Mouse (Mus musculus) layer of hippocampus, postnatal 14 days (tissue): ENCODE results near the gene Sfxn2. TPM values are rescaled to one million over a fixed set of nuclear protein-coding genes. Genes with fewer than 3 reads are reported as not detected.
A peak's percentile ranks its signal among the peaks of the same experiment; 100 is the strongest.

ENCODE experiments used
- DNase-seq, 2 experiments: peaks; one replicate each; pipeline ENCODE4 v3.0.0; 2021 to 2022; ENCODE audit warnings: low spot score in 2 of 2, mixed read lengths in 1 of 2
- long read RNA-seq, 2 experiments: library from polyadenylated mRNA; stranded (forward); transcript quantifications; one replicate each; pipeline ENCODE4 v2.0.0; 2021
- total RNA-seq, 2 experiments: library from RNA; stranded (reverse); gene quantifications; 2 replicates each; pipeline ENCODE4 v1.2.3; 2021

The Sfxn2 gene
- total RNA-seq, result 1 to 10 TPM; 8.2 to 8.3 TPM
- long read RNA-seq, experiment 1, partial matches to known transcripts, result 1 of 4 reads
- long read RNA-seq, experiment 1, other reads (novel, unspliced or antisense), result 2 of 4 reads
- long read RNA-seq, experiment 2, partial matches to known transcripts, result 1 of 3 reads
- long read RNA-seq, experiment 2, other reads (novel, unspliced or antisense), result 2 of 3 reads

DNA sequence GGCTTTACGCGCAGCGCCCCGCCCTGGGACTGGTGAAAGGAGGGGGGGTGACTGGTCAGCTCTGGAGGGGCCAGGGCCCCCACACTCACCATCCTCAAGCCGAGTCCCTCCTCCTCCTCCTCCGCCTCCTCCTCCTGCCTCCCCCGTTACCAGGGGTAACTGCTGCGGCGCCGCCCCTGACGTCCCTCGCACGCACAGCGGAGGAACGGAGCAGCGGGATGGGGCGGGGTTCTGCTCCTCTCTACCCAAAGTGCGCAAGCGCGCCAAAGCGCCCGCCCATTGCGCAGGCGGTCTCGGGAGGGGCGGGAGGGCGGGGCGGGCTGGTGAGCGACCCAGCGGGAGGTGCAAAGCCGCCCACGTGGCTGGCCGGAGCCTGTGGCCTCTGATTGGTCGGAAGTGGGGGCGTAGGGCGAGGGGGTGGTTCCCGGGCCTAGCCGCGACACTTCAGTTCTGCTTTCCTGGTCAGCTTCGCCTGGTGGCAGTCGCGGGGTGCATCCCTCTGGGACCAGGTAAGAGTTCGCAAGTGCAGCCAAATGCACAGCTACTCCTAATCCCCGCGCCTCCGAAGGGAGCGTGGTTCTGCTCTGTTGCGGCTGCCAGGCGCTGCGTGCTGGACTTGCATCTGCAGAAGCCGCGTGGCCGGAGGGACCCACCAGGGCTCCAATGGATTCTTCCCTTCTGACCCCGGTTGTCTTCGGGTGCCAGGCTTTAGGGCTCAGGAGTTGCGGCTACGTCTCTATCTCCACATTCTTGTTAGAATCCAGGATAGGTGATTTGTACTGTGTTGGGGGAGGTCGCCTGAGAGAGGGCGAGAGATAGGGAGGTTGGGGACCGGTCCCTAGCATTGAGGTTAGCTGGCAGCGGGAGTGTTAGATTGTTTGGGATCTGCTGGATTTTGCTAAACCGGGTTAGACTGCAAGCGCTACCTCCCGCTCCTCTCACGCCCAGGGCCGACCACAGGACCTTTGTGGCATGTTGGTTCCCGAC lies at the start of gene Sfxn2, which contains the start of gene Arl3:
TSS of gene Sfxn2 (plus strand) at position 415 of the 987 bp plus-strand sequence.
TSS of gene Arl3 (minus strand) at position 248 of the 987 bp plus-strand sequence.
- DNase-seq, result peak; percentile 91 to 95

DNA sequence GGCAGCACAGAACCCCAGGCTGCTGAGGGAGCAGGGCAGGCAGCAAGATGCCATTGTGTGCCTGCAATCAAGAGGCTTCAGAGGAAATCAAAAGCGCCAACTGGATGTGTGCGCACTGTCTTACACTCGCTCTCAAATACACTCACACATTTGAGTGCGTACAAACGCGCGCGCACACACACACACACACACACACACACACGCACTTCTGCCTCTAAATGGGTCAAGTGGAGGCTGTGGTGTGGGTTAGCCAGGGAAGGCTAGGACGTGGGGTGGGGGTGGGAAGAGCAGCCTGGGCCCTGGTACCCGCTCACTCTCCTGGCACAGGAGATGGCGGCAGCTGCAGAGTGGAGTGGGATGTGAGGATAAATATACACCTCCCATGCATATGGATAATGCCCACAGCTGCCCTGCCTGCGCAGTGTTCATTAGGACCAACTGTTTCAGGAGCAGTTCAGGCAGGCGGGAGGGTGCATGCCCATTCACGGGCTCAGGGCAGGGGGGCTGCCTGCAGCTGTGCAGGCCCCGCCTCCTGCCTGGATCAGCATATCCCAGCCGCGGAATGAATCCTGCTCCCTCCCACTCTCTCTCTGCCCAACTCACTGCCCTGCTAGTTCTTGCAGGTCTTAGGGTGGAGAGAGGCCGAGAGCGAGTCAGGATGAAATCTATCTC lies 49.5 kb upstream of the Sfxn2 start:
- DNase-seq, result peak; percentile 58 to 71

DNA sequence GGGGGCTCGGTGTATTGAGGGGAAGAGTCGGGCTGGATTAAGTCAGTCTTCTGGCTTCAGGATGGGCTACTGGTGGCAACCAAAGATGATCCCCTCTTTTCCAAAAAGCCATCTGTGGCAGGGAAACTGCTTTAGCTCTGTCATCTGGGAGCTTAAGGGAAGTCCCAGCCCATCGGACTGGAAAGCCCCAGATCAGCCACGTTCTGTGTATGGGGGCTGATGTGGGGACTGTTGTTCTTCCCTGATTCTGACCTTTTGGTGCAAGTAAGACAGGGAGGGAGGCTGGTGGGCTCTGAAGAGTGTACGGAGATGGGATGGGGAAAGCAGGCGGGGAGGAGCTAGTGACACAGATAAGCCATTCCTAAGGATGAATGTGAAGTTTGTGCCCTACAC lies 49.0 kb upstream of the Sfxn2 start:
- no peak for DNase-seq

DNA sequence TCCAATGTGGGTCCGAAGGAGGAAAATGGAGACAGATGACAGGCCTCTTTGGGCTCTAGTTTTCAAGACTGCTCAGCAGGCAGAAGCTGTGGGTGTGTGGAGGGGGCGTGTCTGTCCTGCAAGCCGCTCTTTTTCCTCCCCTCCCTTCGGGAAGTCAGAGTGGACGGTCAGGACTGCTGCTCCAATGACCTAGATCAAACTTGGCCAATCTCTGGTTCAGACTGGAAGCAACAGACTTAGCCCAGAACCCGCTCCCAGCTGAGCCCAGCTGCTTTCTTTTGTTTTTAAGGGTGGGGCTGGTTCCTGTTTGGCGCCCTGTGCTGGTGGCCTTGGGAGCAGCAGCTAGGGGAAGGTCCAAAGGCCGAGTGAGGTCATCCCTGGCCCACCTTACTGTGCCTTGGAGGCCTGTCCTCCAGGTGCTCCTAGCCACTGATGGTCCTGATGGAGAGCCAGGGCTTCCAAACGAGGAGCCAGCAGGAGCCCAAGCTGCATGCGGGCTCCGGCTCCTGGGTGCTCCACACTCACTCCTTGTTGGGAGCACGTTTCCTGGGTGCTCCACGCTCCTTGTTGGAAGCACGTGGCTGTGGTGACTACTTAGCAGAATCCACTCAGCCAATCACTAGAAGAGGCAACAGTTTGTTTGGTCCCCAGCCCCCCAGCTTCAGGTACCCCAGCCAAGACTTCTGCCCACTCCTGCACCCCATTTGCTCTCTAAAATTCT lies 48.4 kb upstream of the Sfxn2 start:
- no peak for DNase-seq

DNA sequence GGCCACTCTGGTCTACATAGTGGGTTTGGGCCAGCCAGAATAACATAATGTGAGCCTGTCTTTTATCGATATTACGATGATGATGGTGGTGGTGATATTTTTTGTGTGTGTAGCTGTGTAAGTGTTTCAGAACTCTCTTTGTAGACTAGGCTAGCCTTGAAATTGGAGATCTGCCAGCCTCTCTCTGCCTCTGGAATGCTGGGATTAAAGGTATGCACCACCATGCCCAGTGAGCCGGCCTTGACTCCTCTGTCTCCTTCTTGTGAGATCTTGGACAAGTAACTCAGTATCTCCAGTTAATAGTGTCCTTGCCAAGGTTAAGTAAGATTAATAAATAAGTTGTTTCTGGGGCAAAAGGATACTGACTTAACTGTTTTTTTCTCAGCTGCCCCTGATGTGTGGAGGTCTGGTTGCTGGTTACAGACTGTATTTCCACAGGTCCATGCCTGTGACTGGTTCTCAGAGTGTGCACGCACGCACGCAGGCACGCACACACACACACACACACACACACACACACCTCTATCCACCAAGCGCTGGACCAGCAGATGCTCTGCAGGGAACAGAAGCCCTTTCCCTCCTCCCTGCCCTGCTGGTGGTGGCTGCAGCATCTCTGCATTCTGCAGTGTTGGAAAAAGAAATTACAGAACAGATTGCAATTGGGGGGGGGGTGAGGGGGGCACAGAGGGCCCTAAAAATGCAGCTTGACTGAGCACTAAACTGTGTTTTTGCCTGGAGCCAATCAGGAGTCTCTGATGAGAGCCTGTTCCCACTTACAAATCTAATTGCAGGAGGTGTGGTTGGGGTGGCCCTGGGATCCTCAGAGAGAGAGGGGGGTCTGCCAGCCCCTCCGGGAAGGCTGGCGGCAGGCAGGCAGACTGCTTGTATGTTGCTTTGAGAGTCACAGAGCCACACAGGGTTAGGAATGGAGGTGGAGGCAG lies 47.2 kb upstream of the Sfxn2 start:
- no peak for DNase-seq

DNA sequence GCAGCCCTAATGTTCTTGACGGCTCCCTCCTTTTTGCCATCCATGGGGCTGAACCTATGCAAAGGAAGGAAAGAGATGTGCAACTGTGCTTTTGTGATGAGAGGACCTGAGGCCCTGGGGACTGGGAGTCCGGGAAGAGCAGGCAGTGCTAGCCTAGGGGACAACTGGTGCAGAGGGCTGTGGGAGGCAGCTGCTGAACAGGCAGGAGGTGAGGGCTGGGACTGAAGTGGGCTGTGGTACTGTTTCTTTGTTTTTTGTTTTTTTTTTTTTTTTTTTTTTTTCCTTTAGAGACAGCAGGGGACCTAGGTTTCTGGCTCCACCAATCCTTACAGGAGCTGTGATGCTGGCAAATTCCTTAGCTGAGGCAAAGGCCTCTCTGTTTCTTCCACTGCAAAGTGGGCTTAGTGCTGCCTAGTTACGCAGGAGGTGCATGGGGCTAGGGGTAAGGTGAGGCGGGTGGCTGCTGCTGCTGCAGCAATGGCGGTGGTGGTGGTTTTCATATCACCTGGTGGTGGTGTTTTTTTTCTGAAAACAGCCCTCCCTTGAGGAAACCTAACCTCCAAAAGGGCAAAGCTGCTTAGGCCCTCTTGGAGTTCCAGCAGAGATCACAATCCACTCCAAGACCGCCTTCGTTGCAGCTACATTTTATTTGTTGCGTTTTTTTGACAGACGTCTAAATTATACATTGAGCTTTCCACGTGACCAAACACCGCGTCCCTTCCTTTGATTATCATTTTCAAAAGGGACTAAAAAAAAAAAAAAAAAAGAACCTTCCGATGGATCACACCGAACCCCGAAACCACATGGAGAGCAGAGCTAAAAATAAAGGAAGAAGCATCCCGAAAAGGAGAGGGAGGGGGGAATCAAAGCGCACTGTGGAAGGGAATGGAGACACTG lies 45.3 kb upstream of the Sfxn2 start:
- no peak for DNase-seq

DNA sequence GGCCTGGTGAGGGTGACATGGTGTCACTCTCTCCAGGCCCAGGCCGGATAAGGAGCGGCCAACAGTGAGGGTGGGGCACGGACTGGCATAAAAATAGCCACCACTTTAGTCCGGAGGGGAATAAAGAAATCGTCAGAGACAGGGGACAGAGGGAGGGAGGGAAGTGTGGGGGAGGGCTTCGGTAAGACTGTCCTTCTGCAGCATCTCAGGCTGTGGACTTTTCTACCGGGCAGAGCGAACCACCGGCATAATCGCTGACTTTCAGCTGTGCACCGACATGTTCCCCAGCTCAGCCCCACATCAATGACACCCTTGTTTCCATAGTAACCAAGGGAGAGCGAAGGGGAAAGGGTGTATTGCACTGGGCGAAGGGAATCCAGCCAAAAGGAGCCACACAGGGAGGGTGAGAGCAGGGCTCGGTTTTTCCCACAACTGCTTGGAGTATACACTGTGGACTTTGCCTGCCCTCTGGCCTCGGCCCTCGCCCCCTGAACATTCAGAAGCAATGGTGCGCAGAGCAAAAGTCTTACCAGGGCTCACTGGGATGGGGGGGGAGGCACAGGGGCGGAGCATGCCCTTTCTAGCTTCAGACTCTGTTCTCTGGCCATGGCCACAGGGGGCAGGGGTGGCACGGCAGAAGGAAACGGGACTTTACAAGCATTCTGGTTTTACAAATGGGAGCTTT lies 44.5 kb upstream of the Sfxn2 start:
- DNase-seq, result peak in 1 of 2 experiments; percentile 67

DNA sequence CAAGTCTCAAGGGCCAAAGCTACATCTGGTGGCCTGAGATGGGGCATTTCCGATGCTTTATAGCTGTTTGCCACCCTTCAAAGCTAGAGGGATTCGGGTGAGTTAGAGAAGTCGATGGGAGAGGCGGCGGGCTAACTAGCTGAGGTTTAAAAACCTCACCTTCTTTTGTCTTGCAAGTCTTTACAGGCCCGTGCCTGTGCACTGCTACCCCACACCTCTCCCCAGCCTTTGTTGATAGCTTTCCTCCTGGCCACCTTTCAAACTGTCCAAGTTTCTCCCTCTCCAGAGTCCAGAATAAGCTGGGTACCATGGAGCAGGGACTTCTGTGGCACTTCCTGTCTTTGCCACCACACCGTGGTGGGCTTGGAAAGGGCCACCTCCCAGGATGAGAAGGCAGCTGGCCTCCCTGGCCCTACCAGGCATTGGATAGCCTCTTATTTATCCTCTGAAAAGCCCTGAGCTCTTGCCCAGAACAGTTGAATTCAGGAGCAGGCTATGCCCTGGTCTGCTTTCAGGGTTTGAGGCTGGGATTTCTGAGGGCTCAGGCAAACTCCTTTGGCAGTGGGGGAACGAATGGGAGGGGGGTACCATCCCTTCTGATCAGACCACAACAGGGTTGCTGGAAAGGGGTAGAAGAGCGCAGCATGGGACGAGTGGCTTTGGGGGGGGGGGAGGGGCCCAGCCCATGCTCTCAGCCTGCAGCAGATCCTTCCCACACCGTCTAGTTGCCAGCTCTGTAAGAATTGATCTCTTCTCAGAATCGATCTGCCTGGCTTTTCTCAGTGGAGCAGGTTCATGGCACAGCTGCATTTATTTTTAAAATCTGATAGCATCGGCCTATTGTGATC lies 43.3 kb upstream of the Sfxn2 start:
- no peak for DNase-seq

DNA sequence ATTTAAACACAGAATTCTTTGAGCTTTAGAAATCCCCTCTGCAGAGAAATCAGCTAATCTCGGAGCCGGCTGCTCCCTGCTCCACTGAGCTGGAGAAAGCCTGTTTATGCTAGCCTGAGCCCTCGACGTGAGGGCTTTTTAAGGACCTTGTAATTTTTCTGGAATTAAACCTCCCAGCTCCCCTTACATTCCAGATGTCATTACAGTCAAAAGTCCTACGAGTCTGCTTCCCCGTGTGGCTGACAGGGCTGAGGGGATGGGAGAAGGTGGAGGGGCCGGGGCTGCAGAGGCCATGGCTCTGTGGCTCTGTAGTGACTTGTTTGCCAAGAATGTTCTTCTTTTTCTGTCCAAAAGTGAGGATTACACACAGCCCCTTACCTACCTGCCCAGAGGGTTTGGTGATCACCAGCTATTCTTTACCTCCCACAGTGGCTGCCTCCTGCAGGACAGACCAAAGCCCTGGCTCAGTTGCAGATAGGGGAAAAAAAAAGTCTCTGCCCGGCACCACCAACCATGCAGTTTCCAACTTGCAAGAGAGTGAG lies 42.6 kb upstream of the Sfxn2 start:
- no peak for DNase-seq

DNA sequence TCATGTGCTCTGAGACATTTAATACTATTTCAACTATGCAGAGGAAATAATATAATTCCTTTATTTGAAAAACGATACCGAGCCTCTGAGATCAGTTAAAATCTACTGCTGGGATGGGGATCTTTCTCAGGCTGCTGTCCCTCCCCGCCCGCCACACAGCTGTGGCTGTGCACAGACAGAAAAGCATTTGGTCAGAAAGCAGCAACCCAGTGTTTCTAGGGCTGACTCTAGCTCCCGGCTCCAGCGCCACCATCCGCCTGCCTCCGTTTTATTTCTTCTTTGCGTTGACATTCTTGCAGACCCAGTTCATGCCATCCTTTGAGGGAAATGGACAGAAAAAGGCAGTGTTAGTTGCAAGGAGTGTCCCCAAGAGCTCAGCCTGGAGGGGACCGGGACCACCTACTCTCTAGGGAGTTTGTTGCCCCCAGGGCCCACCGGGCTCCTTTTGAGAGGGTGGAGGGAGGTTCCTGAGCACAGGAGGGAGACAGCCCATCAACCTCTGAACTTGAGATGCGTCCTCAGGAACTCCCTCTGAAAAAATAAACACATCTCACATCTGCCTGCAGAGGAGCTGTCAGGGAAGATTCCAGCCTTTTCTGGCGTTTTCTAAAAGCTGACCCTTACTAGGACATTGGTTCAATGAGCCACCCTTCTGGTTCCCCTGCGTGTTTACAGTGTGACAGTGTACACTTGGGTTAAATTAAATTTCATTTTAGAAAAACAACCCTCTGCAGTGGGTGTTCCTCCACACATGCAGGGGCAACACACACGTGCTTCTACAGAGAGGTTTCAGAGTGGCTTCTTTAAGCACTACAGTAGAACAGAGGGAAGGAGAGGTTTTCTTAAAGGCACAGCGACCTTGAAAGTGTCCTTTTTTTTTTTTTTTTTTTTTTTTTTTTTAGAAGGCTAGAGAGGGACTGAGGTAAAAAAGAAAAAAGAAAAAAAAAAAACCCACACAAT lies 41.8 kb upstream of the Sfxn2 start:
- no peak for DNase-seq

DNA sequence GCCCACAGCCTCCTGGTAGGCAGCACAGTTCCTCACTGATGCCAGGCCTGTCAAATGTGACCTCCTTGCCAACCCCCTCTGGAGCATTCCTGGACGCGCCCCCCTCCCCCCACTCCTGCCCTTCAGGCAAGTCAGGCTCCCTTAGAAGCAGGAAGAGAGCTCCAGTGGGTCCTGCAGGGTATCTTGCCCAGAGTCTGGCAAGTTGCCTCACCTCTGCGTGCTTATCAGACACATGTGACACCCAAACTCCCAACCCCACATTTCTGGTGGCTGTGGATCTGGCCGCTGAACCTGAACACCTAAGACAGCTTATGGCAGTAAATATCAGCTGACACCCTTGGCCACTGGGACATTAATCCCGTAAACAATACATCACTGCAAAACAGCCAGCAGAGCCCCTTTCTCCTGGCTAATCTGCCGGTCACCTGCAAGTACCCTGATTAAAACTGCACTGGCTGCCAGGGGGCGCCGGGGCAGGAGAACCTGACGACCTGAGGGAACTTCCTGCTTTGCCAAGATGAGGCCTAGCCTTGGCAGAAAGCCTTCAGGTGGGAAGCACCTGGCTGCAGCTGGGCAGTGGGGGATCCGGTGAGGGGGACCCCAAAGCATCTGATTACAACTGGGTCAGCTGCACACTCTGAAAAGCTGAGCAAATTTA lies 41.0 kb upstream of the Sfxn2 start:
- no peak for DNase-seq

DNA sequence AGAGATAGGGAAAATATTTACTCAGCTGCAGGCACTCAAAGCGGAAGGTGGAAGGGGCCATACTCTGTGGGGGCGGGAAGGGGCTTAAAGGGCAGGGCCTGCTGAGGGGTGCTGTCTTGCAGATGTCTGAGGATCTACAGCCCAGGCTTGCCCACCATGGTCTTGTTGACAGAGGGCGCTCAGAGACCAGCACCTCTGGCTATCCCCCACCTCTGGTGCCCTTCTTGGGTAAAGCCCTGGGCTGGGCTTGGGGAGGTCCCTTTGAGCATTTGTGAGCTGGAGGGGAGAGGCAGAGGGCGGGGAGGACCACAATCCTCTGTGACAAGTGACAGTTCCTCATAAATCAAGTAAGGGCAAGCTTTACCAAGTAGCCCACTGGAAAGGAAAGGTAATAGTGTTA lies 40.1 kb upstream of the Sfxn2 start:
- no peak for DNase-seq

DNA sequence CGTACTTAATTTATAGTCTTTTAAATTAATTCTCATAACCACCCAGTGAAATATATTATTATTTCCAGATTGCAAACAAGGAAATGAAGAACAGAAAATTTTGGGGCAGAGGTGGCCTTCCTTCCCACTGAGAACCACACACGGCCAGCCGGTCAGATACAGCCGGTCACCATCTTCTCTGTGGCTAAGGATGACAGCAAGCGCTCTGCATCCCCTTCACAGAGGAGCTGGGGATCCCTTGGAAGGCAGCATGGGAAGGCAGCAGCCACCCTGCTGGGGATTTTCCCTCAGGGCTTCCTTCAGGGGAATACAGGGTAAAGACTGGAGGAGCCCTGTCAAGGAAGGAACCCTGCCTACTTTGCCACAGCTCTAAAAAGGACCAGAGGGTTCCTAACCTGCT lies 39.6 kb upstream of the Sfxn2 start:
- DNase-seq, result no peak

DNA sequence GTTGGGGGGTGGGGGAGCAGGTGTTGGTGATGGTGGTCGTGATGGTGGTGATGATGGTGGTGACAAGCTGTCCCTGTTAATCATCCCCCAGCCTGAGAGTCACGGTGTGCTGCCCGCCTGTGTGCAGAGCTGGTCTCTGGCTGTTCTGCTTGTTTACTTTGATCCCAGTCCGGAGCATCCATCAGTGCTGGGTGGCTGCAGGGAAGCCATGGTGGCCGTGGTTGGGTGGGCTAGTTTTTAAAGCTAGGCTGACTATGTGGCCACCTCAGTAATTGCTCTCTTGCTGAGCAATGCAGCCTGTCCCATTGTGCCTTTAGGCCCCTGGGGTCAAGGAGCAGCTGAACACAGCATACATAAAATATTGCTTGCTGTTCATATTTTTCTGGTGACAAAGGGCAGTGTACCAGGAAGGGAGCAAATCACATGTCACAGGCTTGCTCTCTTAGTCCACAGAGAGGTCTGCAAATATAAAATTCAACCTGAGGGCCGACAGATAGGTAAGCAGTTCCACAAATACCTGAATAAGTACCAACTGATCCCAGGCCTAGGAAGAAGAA lies 38.5 kb upstream of the Sfxn2 start:
- no peak for DNase-seq

DNA sequence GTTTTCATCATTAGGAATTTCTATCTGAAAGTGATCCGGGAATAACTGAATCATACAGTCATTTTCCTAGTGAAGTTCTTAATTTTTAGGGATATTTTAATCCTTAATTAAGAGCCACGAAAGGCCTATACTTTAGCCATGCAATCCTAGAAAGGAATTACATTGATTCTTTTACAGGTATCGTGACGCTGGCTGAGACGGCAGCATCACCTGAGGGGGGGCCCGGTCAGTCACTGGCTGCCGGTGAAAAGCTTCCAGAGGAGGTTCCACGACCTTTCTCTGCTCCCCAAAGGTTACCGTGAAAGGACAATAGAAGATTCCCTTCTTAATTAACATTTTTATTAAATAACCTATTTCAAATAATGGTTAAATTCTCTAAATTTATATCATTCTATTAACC lies 35.8 kb upstream of the Sfxn2 start:
- DNase-seq, result no peak
